Mouse (Mus musculus) embryonic fibroblast, embryonic 13.5 days (primary cell): Measurements from ENCODE around the gene Fam107b. TPM values are rescaled to one million over a fixed set of nuclear protein-coding genes. Genes with fewer than 3 reads are reported as not detected.
A peak's percentile ranks its signal among the peaks of the same experiment; 100 is the strongest.

Source experiments
- H3K27ac ChIP-seq: 2 replicates; pipeline ENCODE4 v1.5.1; 2012; ENCODE audit warnings: low read length, control low read depth, inconsistent platforms; ENCODE audit not compliant: insufficient read depth
- H3K4me1 ChIP-seq: 2 replicates; pipeline ENCODE4 v1.6.1; 2011; ENCODE audit warnings: low read length; ENCODE audit not compliant: control insufficient read depth, insufficient read depth
- H3K4me3 ChIP-seq: 2 replicates; pipeline ENCODE4 v1.5.1; 2011; ENCODE audit warnings: mild to moderate bottlenecking, control low read depth, low read length; ENCODE audit not compliant: insufficient read depth
- CTCF ChIP-seq: IDR thresholded peaks from 2 replicates; pipeline ENCODE4 v1.5.1; 2011; ENCODE audit warnings: mild to moderate bottlenecking, control low read depth, low read length, moderate library complexity, borderline replicate concordance; ENCODE audit not compliant: insufficient read depth
- POLR2A ChIP-seq: IDR thresholded peaks from 2 replicates; pipeline ENCODE4 v1.6.1; 2011; ENCODE audit warnings: low read depth, mild to moderate bottlenecking, control low read depth, low read length, moderate library complexity
- polyA plus RNA-seq: library from polyadenylated mRNA; stranded (reverse); fragments of >200 nt; gene quantifications from 2 replicates; pipeline ENCODE4 v1.2.4, GENCODE M21; 2011; ENCODE audit warnings: low read depth; ENCODE audit not compliant: missing spikeins, insufficient read length

Gene Fam107b
- polyA plus RNA-seq, 1 experiment: 34.4 TPM

- no peak for TF ChIP-seq POLR2A
- peak overlapping the region; percentile 43 for H3K27ac ChIP-seq
- no peak overlapping the region for H3K4me3 ChIP-seq
- H3K4me1 ChIP-seq: peaks cover 5% of the 10 kb centered on the region; the same call in 1 of the 2 replicates
These were observed 245.9 kb downstream of the Fam107b start for GRCm38 (mm10) chr2:3816142-3816609.

GRCm38 (mm10) chr2:3817626-3818025 is 247.3 kb downstream of the Fam107b start:
- Histone ChIP-seq H3K4me1 (peaks cover 5% of the 10 kb centered on the region; the same call in 1 of the 2 replicates), H3K4me3 (no peak overlapping the region), H3K27ac (no peak overlapping the region)
- TF ChIP-seq CTCF (no peak), POLR2A (no peak)

- TF ChIP-seq CTCF: no peak
- TF ChIP-seq POLR2A: no peak
- Histone ChIP-seq H3K4me3 (no peak overlapping the region), H3K4me1 (no peaks in the 10 kb centered on the region), H3K27ac (no peak overlapping the region)
These were observed 252.5 kb downstream of the Fam107b start for GRCm38 (mm10) chr2:3822483-3823455.

Other genes with a start within 250 kb of the Fam107b start
- gene Rpp38, start 237.8 kb upstream of the Fam107b start, polyA plus RNA-seq: 13.7 and 16.1 TPM in 2 replicates
- gene Acbd7, start 234.3 kb upstream of the Fam107b start, polyA plus RNA-seq: not detected in 2 replicates
- not detected in 2 replicates for gene Olah, start 173.3 kb upstream of the Fam107b start, polyA plus RNA-seq
- gene Meig1, start 147.8 kb upstream of the Fam107b start, polyA plus RNA-seq: not detected in 2 replicates
- 6.3 and 7.5 TPM in 2 replicates for gene Dclre1c, start 146.4 kb upstream of the Fam107b start, polyA plus RNA-seq
- 4.5 and 8.2 TPM in 2 replicates for gene Suv39h2, start 95.5 kb upstream of the Fam107b start, polyA plus RNA-seq
- 3.7 and 4.1 TPM in 2 replicates for gene Gm45902, start 57.7 kb upstream of the Fam107b start, polyA plus RNA-seq
- gene Hspa14, start 57.7 kb upstream of the Fam107b start, polyA plus RNA-seq: 56.4 and 59.9 TPM in 2 replicates
- 1.6 TPM in 2 replicates for gene Cdnf, start 57.5 kb upstream of the Fam107b start, polyA plus RNA-seq